Mouse (Mus musculus) E14TG2a.4 (cell line): ENCODE data around the gene H2-Eb2.

Source experiments
- CTCF ChIP-seq: conservative IDR thresholded peaks from 2 replicates; pipeline ENCODE4 v1.5.1; 2014; ENCODE audit warnings: low read length
- NANOG ChIP-seq: IDR thresholded peaks from 2 replicates; pipeline ENCODE4 v1.6.1; 2014; ENCODE audit warnings: borderline replicate concordance, low read length, mixed read lengths
- POU5F1 ChIP-seq: IDR thresholded peaks from 2 replicates; pipeline ENCODE4 v1.6.1; 2014; ENCODE audit warnings: low read length, borderline replicate concordance

DNA sequence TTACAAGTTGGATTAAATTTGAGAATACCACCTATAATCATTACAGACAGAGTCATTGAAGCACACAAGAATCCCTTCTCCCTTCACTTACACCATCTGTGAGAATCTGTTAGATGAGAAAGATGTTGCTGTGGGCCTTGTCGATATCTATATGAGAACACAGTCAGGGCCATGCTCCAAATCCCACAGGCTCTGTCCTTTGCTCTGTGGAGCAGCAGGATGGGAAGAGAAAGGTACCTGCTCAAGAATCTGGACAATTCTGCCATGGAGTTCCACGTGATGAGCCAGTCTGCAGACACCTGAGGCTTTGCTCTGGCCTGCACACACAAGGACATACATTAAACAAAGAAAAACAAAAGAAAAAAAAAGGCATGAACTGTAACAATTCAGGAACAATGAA, 8.8 kb upstream of the H2-Eb2 start:
- TF ChIP-seq CTCF (no peak), NANOG (no peak), POU5F1 (no peak)
